Mouse (Mus musculus): ENCODE results near the gene Nav2.

Nav2 gene

DNA sequence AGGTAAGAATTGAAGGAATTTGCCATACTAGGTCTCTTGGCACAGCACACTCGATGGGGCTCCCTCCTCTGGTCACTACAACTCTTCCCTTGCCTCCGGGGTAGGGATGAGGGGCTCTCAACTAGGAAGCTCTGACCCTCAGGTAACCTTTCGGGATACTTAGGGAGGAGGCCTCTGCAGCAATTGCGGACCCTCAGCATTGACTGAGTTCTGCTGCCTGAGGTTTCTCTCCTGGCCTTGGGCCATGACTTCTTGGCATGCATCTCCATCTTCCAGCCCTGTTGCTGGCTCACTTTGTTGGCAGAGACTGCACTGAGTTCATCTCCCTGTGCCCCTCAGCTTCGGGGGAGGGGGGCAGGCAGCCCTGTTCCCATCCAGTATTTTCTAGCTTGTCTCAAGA, 650.4 kb downstream of the Nav2 start:
- DNase-seq (ENCODE audit: low spot score in 2 of 2): no peak

DNA sequence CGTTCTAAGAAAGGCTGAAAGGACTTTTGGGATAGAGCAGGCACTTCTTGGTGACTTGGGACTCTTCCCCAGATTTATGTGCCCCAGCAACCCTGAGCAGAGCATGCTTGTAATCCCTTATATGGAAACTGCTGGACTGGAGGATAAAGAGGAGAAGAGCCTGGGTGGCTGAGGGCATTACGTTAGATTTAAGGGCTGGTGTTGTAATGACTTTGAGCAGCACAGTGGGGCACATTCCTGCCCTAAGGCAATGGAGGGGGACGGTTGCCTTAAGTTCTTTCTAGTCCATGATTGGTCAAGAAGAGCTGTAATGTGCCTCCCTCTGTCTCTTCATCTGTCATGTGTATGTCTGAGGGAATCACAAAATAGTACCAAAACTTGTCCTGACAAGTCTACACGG, 651.5 kb downstream of the Nav2 start:
- no peak for DNase-seq (ENCODE audit: low spot score in 2 of 2)

DNA sequence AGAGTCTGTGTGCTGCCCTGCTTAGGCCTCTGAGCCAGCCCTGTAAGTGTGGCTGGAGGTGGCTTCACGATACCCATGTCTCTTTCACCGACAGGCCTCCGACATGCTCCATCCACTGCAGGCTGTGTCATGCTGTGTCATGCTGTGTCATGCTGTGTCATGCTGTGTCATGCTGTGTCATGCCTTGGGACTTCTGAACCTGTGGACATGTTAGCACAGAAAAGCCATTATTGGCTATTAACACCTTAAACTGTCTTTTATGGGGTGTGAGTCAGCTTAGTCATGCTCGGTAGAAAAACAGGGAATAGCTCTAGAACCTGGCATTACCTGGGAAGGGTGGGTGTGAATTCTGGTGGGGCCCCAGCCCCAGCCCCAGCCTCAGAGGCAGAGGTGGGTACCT, 653.9 kb downstream of the Nav2 start:
- no peak for DNase-seq (ENCODE audit: low spot score in 2 of 2)

DNA sequence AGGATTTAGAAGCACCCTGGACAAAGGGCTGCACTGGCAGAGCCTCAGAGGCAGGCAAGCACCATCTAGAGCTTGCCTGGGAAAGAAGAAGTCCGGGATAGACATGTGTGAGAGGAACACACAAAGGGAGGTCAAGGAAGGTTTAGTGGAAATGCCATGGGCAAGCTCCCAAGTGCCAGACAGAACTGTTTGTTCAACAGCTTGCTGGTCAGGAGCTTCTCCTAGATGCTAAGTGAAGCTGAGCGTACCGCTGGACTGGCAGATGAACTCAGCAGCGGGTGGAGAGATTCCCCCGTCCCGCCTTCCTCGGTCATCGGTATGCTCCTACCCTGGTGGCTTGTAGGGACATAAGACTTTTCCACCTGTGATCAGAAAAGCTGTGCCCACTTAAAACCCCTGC, 654.3 kb downstream of the Nav2 start:
- no peak for DNase-seq (ENCODE audit: low spot score in 2 of 2)

DNA sequence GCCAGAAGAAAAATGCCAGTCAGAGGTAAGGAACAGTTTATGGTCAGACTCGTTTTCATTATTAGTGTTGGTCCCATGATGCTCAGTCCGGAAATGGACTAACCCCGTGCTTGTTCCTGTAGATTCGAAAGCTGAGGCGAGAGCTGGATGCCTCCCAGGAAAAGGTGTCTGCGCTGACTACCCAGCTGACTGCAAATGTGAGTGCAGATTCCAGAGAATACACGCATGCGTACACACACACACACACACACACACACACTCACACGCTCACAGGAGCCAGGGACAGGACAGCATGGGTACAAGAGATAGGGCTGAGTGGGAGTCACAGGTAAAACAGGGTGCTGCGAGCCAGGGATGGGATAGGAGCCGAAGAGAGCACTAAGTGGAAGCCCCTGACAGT, 656.6 kb downstream of the Nav2 start:
- DNase-seq (ENCODE audit: low spot score in 2 of 2): no peak

DNA sequence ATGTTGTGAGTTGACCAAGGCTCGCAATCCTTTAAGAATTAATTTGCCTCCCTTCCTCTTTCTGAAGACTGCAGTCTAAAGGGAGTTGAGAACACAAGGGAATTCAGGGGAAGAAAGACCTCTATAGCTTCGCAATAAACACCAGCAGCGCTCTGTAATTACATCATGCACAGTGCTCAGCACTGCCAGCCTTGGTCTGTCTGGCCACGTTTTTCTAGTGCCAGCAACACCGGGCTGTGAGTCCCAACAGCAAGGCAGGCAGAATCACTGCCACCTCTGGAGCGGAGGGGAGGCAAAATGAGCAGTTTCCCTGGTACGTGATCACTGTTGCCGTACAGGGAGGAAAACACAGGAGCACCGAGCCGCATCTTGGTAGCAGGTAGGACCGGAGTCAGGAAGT, 657.3 kb downstream of the Nav2 start:
- DNase-seq (ENCODE audit: low spot score in 2 of 2): no peak

DNA sequence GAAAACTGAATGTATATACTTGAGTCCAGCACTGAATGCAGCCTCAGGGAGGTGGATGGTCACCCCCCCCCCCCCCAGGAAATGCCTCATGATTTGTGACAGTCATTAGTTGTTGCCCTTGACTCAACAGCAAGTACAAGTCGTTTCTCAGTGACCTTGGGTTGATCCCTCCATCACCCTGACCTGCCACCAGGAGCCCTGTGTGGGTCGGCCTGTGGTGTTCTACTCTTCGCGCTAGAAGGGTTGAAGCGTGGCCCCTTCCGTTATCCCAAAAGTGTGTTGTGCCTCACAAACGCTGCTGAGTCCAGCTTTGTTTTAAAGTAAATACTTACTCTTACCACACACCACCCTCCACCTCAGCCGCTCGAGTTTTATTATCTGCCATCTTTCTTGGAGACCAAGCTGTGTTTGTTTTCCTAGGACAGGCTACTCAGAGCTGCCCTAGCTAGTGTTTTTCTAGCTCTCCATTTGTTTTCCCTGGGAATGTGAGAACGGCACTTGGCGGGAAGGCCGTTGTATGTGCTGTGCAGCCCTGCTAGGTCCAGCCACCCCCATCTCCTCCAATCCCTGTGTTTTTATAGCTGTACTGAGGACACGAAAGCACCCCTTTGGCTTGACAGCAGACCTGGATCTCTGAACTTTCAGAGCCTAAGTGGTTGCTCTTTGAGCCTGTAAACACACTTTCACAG, 659.0 kb downstream of the Nav2 start:
- DNase-seq (ENCODE audit: low spot score in 2 of 2): no peak

DNA sequence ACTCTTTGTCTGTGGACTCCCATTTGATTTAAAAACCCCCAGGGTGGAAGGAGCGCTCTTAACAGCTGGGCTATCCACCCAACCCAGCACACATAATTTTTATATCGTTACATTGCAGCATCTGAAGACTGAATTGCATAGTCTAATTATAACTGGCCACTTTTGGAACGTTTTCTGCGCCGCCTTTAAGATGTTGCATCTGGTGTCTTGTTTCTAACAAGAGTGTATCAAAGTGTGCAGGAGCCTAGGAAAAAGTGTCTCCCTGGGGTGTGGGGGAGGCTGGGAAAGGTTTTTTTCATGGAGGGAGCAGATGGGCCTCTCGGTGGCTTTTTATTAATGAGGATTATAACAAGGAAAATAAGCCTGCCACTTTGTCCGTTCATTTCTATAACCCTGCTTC, 661.1 kb downstream of the Nav2 start:
- no peak for DNase-seq (ENCODE audit: low spot score in 2 of 2)

DNA sequence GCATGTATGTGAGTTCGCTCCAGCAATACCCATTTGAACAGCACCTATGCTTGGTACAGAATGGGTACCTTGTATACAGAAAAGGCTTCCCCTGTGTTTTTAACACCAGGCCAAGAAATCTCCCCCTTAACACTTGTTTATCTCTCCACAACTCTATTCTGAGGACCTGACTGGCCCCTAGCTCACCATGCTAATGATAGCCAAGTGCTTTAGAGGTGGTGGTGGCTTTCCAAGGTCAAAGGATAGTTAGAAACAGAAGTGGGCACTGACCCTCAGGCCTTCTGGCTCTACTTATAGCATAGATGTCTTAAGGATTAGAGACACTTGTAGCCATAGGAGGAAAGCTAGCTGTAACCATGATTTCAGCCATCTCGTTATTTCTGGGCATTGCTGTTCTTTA, 663.1 kb downstream of the Nav2 start:
- no peak for DNase-seq (ENCODE audit: low spot score in 2 of 2)

DNA sequence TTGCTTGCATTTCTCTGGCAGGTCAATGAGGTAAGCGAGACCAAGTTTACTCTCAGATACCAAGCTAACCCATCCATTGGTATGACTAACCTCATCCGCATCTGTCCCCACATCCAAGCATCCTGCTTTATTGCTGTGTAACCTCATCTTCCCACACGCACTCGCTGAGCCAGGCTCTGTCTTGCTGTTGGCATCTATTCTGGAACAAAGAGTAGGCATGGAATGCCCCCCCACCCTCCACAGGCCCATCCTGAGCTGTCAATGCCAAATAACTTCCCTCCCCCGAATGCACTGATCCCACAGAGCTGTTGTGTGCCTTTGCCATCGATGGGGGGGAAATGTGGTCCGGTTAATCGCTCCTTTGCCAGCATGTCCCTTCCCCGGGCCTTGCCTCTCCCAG, 666.7 kb downstream of the Nav2 start:
- DNase-seq (ENCODE audit: low spot score in 2 of 2): no peak

DNA sequence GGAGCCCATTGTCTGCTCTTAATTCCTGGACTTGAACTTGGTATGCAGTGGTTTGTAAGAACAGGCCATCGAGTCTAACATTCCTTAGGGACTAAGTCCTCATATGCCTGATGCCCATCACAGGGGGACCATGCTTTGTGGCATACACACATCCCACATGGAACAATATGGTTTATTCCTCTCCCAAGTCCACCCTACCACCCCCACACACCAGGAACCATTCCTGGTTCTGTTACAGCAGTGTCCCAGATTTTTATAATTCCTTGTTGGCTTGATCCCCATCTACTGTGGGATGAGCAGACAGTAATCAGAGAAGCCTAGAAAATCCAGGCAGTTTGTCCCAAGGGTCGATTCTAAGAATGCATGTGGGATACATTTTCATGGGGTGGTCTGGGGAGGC, 668.6 kb downstream of the Nav2 start:
- DNase-seq (ENCODE audit: low spot score in 2 of 2): no peak

DNA sequence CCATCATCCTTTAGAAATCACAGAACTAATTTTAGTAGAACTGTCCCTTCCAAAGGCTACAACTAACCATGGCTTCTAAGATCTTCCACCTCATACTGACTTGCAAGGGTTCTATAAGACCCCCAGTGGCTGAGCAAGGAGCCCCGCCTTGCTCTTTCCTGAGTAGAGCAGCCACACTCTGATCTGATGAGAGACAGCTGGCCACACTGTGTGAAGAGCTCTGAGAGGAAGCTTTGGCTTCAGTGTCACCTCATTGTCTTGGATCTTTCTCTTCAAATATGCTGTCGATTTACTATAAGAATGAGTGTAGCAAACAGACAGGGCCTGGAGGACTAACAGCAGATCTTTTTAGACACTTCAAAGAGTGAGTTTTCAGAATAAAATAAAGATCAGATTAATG, 673.4 kb downstream of the Nav2 start:
- DNase-seq (ENCODE audit: low spot score in 2 of 2): no peak

DNA sequence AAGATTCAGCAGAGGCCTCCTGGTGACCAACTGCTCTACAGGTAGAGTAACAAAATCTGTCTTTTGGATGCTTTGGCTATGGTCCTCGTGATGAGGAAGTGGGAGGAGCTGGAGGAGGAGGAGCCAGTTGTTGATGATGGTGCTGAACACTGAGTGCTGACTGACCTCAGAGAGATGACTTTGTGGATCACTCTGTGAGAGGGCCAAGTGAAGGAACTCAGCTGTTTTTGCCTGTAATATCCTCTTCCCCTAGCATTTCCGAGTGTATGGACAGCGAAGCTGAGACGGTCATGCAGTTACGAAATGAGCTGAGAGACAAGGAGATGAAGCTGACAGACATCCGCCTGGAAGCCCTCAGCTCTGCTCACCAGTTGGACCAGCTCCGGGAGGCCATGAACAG, 674.0 kb downstream of the Nav2 start:
- DNase-seq (ENCODE audit: low spot score in 2 of 2): no peak

DNA sequence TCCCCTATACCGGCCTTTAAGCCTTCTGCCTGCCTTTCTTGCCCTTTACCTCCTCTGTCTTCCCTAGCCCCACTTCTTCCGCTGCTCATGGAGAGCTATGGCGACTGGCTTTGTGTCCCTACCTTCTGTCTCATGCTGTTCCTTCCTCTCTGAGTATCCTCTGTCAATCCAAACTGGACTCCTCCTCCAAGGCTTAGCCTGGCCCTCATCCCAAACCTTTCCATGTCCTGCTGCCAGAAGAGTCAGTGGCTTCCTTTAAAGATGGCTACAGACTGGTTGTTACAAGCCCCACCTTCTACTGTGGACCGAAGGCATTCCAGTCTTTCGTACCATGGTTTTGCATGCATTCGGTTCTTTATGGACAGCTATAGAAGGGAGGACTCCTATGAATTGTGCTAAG, 674.7 kb downstream of the Nav2 start:
- no peak for DNase-seq (ENCODE audit: low spot score in 2 of 2)

DNA sequence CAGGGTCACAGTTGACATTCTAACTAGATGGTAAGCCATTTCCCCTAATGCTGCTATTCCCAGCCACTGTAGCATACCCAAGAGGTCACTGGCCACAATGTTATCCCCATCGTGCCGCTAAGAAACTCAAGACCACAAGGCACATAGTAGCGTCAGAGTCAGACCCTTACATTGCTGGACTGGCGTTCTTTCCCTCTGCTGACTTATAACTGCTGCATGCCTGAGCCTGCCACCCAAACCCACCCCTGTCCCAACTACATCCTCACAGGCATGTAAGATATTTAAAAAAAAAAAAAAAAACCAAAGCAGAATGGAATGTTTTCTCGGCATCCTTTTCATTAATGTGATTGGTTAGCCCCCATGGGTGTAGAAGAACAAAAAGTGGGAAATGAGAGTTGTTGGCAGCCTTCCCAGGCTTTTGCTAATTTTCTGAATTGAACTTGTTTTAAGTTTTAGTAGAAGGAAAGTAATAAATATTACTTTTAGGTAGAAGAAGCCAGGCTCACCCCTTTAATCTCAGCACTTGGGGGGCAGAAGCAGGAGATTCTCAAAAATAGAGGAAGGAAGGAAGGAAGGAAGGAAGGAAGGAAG, 678.1 kb downstream of the Nav2 start:
- no peak for DNase-seq (ENCODE audit: low spot score in 2 of 2)

DNA sequence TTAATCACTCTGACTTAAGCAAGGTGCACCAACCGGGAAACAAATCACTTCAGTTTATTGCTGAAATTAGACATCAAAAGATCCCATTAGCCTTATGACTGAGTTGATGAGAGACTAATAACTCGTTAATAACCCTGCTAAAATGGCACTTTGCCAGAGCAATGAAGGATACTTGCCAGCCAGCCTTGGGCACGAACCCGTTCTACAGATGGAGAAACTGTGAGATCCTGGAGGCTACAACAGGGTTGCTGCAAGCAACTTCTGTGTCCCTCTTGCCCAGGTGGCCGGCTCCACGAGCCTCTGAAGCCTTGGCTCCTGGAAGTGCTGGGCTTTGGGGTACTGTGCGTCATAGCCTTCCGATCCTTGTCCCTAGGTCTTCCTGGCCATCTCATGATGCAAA, 681.1 kb downstream of the Nav2 start:
- no peak for DNase-seq (ENCODE audit: low spot score in 2 of 2)

DNA sequence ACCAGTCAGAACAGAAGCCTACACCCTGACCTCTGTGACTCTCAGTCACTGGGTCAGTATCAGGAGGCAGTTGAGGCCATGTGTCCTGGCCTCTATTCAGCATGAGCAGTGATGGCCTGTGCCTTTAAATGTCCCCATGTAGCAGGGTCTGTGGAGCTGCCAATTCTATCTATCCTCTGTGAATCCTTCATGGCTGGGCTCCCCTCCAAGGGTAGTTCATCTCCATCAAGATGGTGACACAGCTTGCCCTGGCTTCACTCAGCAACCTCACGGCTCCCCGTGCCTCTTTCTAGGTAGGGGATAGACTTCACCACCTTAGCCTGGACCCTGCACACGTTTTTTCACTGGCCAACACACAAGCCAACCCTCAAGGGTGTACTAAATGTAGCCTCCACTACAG, 689.3 kb downstream of the Nav2 start:
- DNase-seq (ENCODE audit: low spot score in 2 of 2): no peak

DNA sequence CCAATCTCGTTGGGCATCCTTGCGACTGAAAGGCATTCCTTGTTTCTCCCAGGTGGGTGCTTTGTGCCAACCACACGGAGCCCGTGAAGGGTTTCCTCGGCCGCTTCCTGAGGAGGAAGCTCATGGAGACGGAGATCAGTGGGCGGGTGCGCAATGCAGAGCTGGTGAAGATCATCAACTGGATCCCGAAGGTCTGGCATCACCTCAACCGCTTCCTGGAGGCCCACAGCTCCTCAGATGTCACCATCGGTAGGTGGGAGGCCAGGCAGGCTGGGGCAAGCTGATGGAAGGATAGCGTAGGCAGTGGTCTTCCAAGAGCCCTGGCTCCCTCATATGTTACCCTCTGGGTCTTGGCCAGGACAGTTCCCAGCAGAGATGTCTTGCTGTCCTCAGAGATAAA, 689.7 kb downstream of the Nav2 start:
- no peak for DNase-seq (ENCODE audit: low spot score in 2 of 2)

DNA sequence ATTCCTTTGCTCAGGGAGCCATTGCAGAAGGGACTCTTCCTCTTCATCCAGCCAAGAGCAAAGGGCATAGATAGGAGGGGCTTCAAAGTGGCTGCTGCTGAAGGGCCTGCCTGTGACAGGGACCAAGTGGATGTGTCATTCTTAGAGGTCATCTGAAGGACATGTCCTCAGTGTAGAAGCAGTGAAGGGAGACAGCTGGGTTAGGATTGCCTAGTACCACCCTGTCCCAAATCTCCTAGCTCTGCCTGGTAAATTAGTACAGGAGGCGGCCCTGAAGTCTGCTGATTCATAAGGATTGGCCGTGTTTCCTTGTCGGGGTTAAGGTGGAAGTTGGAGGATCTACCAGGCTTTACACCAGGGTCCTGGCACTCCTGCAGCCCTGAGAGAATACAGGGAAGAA, 691.4 kb downstream of the Nav2 start:
- DNase-seq (ENCODE audit: low spot score in 2 of 2): no peak

DNA sequence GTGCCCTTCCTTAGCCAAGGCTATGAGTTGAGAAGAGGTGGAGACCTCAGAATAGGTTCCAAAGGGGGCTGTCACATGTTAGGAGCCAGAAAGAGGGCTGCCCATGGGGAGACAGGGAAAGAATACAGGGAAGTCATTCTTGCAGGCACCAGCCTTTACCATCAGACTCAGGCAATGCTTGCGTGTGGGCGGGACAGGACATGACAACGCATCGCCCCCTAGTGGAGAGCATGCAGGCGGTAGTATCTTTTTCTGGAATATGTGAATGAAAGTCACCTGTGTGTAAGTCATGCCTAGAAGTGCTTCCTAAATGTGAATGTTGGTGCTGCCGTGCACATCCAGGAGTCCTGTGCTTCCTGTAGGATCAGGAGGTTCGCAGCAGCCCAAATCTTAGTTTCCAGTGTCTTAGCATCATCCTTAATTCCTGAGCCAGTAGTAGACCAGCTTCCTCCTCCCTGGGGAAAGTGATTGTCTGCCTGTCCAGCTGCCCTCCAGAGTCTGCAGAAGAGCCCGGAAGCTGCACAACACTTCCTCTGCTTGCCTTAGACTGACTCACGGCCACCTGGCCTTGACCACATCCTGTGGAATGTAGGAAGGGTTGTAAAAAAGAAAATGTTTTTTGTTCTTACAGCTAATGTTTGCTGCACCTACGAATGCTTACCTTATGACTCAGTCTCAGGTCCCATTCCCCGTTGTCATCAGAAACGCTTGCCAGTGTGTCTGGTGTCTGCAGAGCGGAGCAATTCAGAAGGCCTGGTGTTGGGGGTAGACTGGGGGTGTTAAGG, 692.9 kb downstream of the Nav2 start:
- peak; percentile 26 to 38 for DNase-seq (ENCODE audit: low spot score in 2 of 2)

DNA sequence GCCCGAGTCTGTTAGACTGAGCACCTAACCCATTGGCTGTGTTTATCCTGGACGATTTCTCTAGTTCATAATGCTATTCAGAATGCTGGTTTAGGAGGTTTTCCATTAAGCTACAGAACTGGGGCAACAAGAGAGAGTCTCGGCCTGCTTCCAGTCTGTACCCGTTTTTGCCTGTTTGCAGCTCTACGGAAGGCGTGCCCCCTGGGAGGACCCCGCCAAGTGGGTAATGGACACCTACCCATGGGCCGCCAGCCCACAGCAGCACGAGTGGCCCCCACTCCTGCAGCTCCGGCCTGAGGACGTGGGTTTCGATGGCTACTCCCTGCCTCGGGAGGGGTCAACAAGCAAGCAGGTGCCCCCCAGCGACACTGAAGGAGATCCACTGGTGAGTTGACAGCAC, 695.7 kb downstream of the Nav2 start:
- DNase-seq (ENCODE audit: low spot score in 2 of 2): no peak

DNA sequence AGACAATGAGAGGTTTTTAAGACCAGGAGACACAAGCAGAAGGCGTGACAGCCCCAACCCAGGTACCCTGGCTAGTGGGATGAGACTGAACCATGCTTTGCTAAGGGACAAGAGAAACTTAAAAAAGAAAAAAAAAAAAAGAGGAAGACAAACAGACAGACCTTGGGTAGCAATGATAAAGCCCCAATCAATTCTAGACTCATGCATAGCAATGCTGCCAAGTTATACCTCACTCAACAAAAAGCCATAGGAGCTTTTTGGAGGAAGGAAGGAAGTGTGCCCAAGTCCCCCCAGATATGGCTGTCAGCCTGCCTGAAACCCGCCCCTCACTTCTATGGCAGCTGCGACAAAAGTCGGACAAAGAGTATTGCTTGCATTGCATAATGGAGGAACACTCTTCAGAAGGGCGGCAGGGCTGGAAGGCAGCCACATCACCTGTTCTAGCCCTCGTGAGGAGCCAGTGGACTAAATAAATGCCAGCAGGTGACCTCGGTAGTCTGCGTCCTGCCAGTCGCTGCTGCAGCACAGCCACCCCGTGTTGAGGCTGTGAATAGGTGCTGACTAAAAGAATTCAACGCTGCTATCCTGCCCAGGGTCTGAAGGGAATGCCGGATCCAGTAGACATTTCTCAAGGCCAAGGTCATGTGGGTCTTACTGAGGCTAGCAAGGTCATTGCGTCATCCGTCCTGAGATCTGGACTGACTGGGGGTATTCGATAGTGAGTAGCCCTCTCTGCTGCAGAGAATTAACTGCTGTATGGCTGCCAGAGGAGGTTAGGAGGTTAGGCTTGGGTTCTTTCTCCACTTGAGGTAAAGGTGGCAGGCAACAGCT, 696.7 kb downstream of the Nav2 start:
- no peak for DNase-seq (ENCODE audit: low spot score in 2 of 2)
